Mouse (Mus musculus) MEL (cell line): Measurements from ENCODE around the gene Siah1a. TPM values are rescaled to one million over a fixed set of nuclear protein-coding genes. Genes with fewer than 3 reads are reported as not detected.

Experiments used
- DNase-seq: peaks from one replicate; pipeline ENCODE4 v3.0.0; 2011; ENCODE audit warnings: low read depth, low spot score
- H3K27ac ChIP-seq: 2 replicates; pipeline ENCODE4 v1.5.1; 2012; ENCODE audit warnings: low read depth, mild to moderate bottlenecking, control low read depth, low read length, moderate library complexity; ENCODE audit not compliant: control insufficient read depth
- H3K27me3 ChIP-seq, 2 experiments: fragments of 150-350 bp in 1 of 2; sonication (generic) in 1 of 2; 2 replicates each; pipeline ENCODE4 v1.6.1; 2012; ENCODE audit warnings: low read length in 2 of 2, mild to moderate bottlenecking in 2 of 2, improper control_type of control experiment in 1 of 2, moderate library complexity in 1 of 2; ENCODE audit not compliant: insufficient read depth in 2 of 2, control insufficient read depth in 1 of 2
- H3K36me3 ChIP-seq, 2 experiments: 2 replicates each; pipeline ENCODE4 v1.6.1; 2012 to 2014; ENCODE audit warnings: low read length in 2 of 2, improper control_type of control experiment in 1 of 2, inconsistent platforms in 1 of 2, mild to moderate bottlenecking in 1 of 2; ENCODE audit not compliant: insufficient read depth in 2 of 2, control insufficient read depth in 1 of 2
- H3K4me1 ChIP-seq, 2 experiments: fragments of 150-350 bp in 1 of 2; sonication (generic) in 1 of 2; 2 replicates each; pipeline ENCODE4 v1.6.1; 2012; ENCODE audit warnings: low read length in 2 of 2, improper control_type of control experiment in 1 of 2, mild to moderate bottlenecking in 1 of 2; ENCODE audit not compliant: insufficient read depth in 2 of 2, control insufficient read depth in 1 of 2
- H3K4me3 ChIP-seq, 2 experiments: fragments of 150-350 bp in 1 of 2; sonication (generic) in 1 of 2; 2 replicates each; pipeline ENCODE4 v1.5.1; 2012; ENCODE audit warnings: low read depth in 2 of 2, low read length in 2 of 2, mild to moderate bottlenecking in 2 of 2, moderate library complexity in 2 of 2, control low read depth in 1 of 2, improper control_type of control experiment in 1 of 2; ENCODE audit not compliant: control insufficient read depth in 1 of 2, insufficient read depth in 1 of 2
- H3K79me2 ChIP-seq: 2 replicates; pipeline ENCODE4 v1.6.1; 2012; ENCODE audit warnings: mild to moderate bottlenecking, low read length, moderate library complexity; ENCODE audit not compliant: control insufficient read depth, poor library complexity, insufficient read depth
- H3K9ac ChIP-seq: 2 replicates; pipeline ENCODE4 v1.6.1; 2012; ENCODE audit warnings: low read depth, mild to moderate bottlenecking, control low read depth, low read length, moderate library complexity; ENCODE audit not compliant: control insufficient read depth, poor library complexity, severe bottlenecking
- H3K9me3 ChIP-seq: fragments of 150-350 bp; sonication (generic); replicated peaks from 2 replicates; pipeline ENCODE4 v1.6.1; 2012; ENCODE audit warnings: mild to moderate bottlenecking, low read length, improper control_type of control experiment, moderate library complexity; ENCODE audit not compliant: insufficient read depth
- CHD1 ChIP-seq: IDR thresholded peaks from 2 replicates; pipeline ENCODE4 v1.6.1; 2012; ENCODE audit warnings: low read depth, mild to moderate bottlenecking, inconsistent platforms, low read length, improper control_type of control experiment
- CHD2 ChIP-seq: IDR thresholded peaks from 2 replicates; pipeline ENCODE4 v1.6.1; 2011; ENCODE audit warnings: low read length, improper control_type of control experiment
- CTCF ChIP-seq, 3 experiments: IDR thresholded peaks in 2 of 3; conservative IDR thresholded peaks in 1 of 3; 2 replicates each; pipeline ENCODE4 v1.5.1; 2011 to 2012; ENCODE audit warnings: low read length in 3 of 3, low read depth in 2 of 3, mild to moderate bottlenecking in 2 of 3, improper control_type of control experiment in 1 of 3, inconsistent platforms in 1 of 3, mixed read lengths in 1 of 3, moderate library complexity in 1 of 3; ENCODE audit not compliant: control insufficient read depth in 1 of 3, insufficient read depth in 1 of 3, poor library complexity in 1 of 3, severe bottlenecking in 1 of 3
- E2F4 ChIP-seq: IDR thresholded peaks from 2 replicates; pipeline ENCODE4 v1.6.1; 2011; ENCODE audit warnings: low read depth, low read length, improper control_type of control experiment, borderline replicate concordance
- GATA1 ChIP-seq: IDR thresholded peaks from 2 replicates; pipeline ENCODE4 v1.6.1; 2011; ENCODE audit warnings: low read depth, low read length, improper control_type of control experiment
- JUND ChIP-seq: IDR thresholded peaks from 2 replicates; pipeline ENCODE4 v1.6.1; 2011; ENCODE audit warnings: low read depth, mild to moderate bottlenecking, improper control_type of control experiment, low read length
- MAX ChIP-seq: IDR thresholded peaks from 2 replicates; pipeline ENCODE4 v1.6.1; 2011; ENCODE audit warnings: low read length, improper control_type of control experiment
- MAZ ChIP-seq: IDR thresholded peaks from 2 replicates; pipeline ENCODE4 v1.6.1; 2012; ENCODE audit warnings: low read depth, mild to moderate bottlenecking, inconsistent platforms, low read length, improper control_type of control experiment
- MEF2A ChIP-seq: IDR thresholded peaks from 2 replicates; pipeline ENCODE4 v1.6.1; 2014; ENCODE audit warnings: low read depth, mild to moderate bottlenecking, inconsistent platforms, low read length, improper control_type of control experiment; ENCODE audit not compliant: poor library complexity, insufficient replicate concordance, severe bottlenecking; ENCODE audit errors: extremely low read depth
- MXI1 ChIP-seq: IDR thresholded peaks from 2 replicates; pipeline ENCODE4 v1.6.1; 2011; ENCODE audit warnings: mild to moderate bottlenecking, low read depth, low read length, improper control_type of control experiment
- MYC ChIP-seq: IDR thresholded peaks from 2 replicates; pipeline ENCODE4 v1.6.1; 2011; ENCODE audit warnings: low read depth, mild to moderate bottlenecking, low read length, improper control_type of control experiment, moderate library complexity
- NELFE ChIP-seq: IDR thresholded peaks from 2 replicates; pipeline ENCODE4 v1.6.1; 2011; ENCODE audit warnings: low read depth, low read length, improper control_type of control experiment
- RAD21 ChIP-seq: IDR thresholded peaks from 2 replicates; pipeline ENCODE4 v1.6.1; 2011; ENCODE audit warnings: mild to moderate bottlenecking, low read depth, low read length, improper control_type of control experiment
- SMC3 ChIP-seq: IDR thresholded peaks from 2 replicates; pipeline ENCODE4 v1.6.1; 2011; ENCODE audit warnings: low read depth, low read length, improper control_type of control experiment
- TBP ChIP-seq: IDR thresholded peaks from 2 replicates; pipeline ENCODE4 v1.8.0; 2011; ENCODE audit warnings: low read depth, low read length, improper control_type of control experiment
- TCF12 ChIP-seq: IDR thresholded peaks from 2 replicates; pipeline ENCODE4 v1.6.1; 2014; ENCODE audit warnings: low read depth, mild to moderate bottlenecking, inconsistent platforms, low read length, improper control_type of control experiment, moderate library complexity
- ZC3H11A ChIP-seq: IDR thresholded peaks from 2 replicates; pipeline ENCODE4 v1.6.1; 2012; ENCODE audit warnings: low read depth, mild to moderate bottlenecking, inconsistent platforms, low read length, improper control_type of control experiment
- polyA plus RNA-seq, 2 experiments: library from polyadenylated mRNA; stranded (reverse) in 1 of 2; unstranded in 1 of 2; fragments of >175 nt in 1 of 2; fragments of >200 nt in 1 of 2; gene quantifications; 2 replicates each; pipeline versions ENCODE4 v1.2.1 to v1.2.4; 2012; ENCODE audit warnings: low replicate concordance in 2 of 2, low read depth in 1 of 2; ENCODE audit not compliant: insufficient read length in 2 of 2, insufficient read depth in 1 of 2, missing spikeins in 1 of 2
- total RNA-seq: library from RNA; depleted of rRNA; stranded (reverse); fragments of 300-350 nt; gene quantifications from 2 replicates; pipeline ENCODE4 v1.2.3, GENCODE M21; 2012

The Siah1a gene
- total and polyA plus RNA-seq, 3 experiments, result 8.3 to 12.2 TPM; not detected in 1

DNA sequence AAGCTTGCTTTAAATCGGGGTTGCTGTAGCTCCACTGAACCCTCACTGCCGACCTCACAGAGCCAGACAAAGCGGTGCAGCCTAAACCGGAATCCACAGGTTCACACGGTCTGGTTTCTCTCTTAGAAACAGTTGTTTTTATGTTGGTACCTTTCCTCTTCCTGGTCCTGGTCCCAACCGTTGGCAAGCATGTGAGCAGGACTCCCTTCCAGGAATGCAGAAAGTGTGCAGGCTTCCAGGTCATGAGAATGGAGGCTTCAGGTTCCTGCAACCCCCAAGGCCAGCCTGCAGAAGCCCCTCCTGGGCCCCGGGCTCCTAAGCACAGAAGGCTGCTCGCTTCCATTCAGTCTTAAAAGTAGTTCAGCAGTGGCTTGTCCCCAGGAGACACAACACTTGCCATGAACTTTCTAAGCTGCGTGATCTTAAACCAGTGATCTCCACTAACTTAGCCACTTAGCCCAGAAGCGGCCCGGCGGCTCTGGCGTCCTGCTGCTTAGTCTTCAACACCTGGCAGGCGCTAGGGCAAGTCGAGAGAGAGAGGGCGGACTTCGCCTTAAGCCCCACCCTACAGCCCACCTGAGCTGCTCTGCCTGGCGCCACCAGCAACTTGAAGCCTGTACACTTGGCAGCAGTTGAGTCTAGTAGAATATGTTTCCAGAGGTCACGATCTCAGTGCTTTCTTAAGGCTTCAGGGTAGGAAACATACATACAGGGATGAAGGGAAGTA is 17.3 kb downstream of the Siah1a start (continued):
- TF ChIP-seq NELFE, result no peak

DNA sequence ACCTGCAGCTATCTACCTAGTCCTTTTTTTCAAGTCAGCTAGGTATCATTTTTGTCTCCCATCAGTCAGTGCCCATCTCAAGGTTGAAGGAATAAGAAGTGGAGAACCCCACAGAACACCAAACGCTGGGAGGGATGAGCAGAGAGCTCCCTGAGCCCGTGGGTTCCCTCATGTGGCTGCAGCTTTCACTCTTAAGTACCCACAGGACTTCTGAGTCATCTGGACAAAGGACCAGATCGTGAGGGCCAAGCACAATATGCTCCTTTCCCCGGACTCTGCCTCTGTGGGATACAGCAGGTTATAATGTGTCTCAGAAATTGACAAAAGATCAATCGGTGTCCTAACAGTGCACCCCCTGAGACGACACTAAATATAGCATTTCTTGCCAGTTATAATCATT is 18.8 kb downstream of the Siah1a start:
- Histone ChIP-seq H3K36me3 (peaks cover 0 to 7% of the 10 kb centered on the region in 2 experiments; a peak in 2 of 4 replicates), H3K9ac (no peak overlapping the region), H3K27me3 (no peaks in the 10 kb centered on the region), H3K4me3 (no peak overlapping the region)
- DNase-seq, result no peak
- TF ChIP-seq CHD1, result no peak
- TF ChIP-seq E2F4, result no peak
- TF ChIP-seq JUND, result no peak
- TF ChIP-seq, all 39 proteins: peak for 0
- no peaks in the 10 kb centered on the region for H3K4me1 ChIP-seq
- H3K27ac ChIP-seq, result no peak overlapping the region
- H3K79me2 ChIP-seq, result peaks cover 16% of the 10 kb centered on the region
- H3K9me3 ChIP-seq, result no peaks in the 10 kb centered on the region

DNA sequence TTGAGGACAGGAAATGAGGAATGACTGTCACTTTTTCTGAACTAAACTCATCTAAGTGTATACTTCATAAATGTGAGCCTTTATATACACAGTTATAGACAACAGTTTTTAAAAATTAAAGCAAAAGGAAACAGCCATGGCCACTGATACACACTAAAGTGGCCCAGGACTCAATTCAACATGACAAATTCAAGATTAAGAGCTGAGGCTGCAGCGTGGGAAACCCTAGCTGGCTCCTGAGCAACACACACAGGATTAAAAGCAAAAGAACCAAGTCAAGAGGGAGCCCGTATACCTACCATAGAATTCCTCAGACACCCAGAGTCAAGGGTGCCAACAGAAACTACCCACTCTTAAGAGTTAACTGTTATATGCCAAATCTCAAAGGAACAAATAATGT is 24.2 kb downstream of the Siah1a start:
- TF ChIP-seq CHD2, result no peak
- no peak for TF ChIP-seq MAX
- TF ChIP-seq RAD21, result no peak
- TF ChIP-seq MAZ, result no peak
- TF ChIP-seq TCF12, result no peak
- TF ChIP-seq, all 39 proteins: peak for 0
- H3K9ac ChIP-seq, result no peak overlapping the region
- H3K9me3 ChIP-seq, result no peaks in the 10 kb centered on the region
- peaks cover 0 to 4% of the 10 kb centered on the region in 2 experiments; a peak in 1 of 4 replicates for H3K36me3 ChIP-seq
- no peak for DNase-seq
- H3K4me1 ChIP-seq, result no peaks in the 10 kb centered on the region
- H3K27me3 ChIP-seq, result no peaks in the 10 kb centered on the region
- H3K27ac ChIP-seq, result no peak overlapping the region
- no peak overlapping the region for H3K4me3 ChIP-seq
- 0 out of 2 replicates have a peak, but pooled peaks cover 2% of the 10 kb centered on the region for H3K79me2 ChIP-seq

DNA sequence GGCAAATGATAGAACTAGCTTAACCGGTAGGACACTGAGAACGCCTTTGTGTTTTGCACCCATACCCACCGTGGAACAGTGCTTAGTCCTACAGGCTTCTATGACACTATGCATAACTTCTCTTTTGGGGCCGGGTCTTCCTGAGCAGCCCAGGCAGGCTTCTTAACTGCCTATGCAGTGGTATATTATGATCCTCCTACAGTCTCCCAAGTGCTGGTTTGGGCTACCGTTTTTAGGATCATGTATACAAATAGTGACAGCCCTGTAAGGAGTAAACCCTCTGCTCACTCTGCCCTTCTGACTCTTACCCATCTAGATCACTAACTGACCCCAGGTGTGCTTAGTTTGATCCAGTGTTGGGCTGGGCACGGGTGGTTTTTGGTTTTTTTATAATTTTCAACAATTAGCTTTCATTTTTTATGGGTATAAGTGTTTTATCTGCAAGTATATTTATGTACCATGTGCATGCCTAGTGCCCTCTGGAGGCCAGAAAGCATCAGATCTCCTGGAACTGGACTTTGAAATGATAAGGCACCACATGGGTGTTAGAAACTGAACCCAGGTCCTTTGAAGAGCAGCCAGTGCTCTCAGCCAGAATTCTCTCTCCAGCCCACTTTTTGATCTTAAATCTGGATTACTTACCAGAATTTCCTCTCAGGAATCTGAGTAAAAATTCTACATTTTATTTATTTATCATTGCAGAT is 24.8 kb downstream of the Siah1a start:
- no peaks in the 10 kb centered on the region for H3K9me3 ChIP-seq
- no peak overlapping the region for H3K4me3 ChIP-seq
- H3K79me2 ChIP-seq, result no peaks in the 10 kb centered on the region
- H3K36me3 ChIP-seq, result peaks cover 0 to 4% of the 10 kb centered on the region in 2 experiments; a peak in 1 of 4 replicates
- no peaks in the 10 kb centered on the region for H3K4me1 ChIP-seq
- DNase-seq, result no peak
- no peaks in the 10 kb centered on the region for H3K27me3 ChIP-seq
- H3K9ac ChIP-seq, result no peak overlapping the region
- TF ChIP-seq RAD21, result peak; percentile 18
- TF ChIP-seq CTCF (IDR thresholded peaks at IDR 0.05 in 2 of 3, conservative IDR thresholded peaks at IDR 0.05 in 1 of 3; ENCODE audit: control insufficient read depth in 1 of 3, insufficient read depth in 1 of 3, low read depth in 2 of 3, low read length in 3 of 3, poor library complexity in 1 of 3, severe bottlenecking in 1 of 3), result peak; percentile 26 to 48 (median 36); a peak in 5 of 6 replicates
- TF ChIP-seq MAX, result 0 out of 2 replicates have a peak, but pooled peaks have one; percentile 32
- TF ChIP-seq MEF2A, result no peak
- TF ChIP-seq MXI1, result no peak
- TF ChIP-seq GATA1, result 0 out of 2 replicates have a peak, but pooled peaks have one; percentile 6
- TF ChIP-seq SMC3, result peak; percentile 47
- no peak for TF ChIP-seq TBP
- TF ChIP-seq MYC, result peak; percentile 54; the same call in 1 of the 2 replicates
- TF ChIP-seq ZC3H11A, result 0 out of 2 replicates have a peak, but pooled peaks have one; percentile 5
- no peak overlapping the region for H3K27ac ChIP-seq
